In genomic region chr14:10677627-10678026, GRCm38 (mm10) we compare ENCODE assay signal across 13 mouse cellular contexts.
DNase-seq lines count a peak whose midpoint lies in the region; ATAC-seq lines count a peak whose summit lies in the region.
"Had no signal": no experiment of that assay in that cellular context is flagged by ENCODE, and none has a peak within 500 bp of the region (broad histone marks: within the 10 kb centered on the region; RNA-seq: fewer than 3 reads in every experiment).

No protein-coding gene starts in this region.

- H3K9ac ChIP-seq in forebrain, embryonic 14.5 days (ENCODE audit: low read length), result no peak overlapping the region
- no peak overlapping the region for H3K9ac ChIP-seq in forebrain, embryonic 11.5 days (ENCODE audit: low read length)
- H3K9ac ChIP-seq: heart, embryonic 15.5 days; limb, embryonic 12.5 days; neural tube, embryonic 13.5 days had no signal

- peak; percentile 29 for DNase-seq in forebrain, embryonic 14.5 days (ENCODE audit: low spot score)
- DNase-seq in forebrain, embryonic 11.5 days (ENCODE audit: low spot score), result no peak
- peak; percentile 4 for DNase-seq in ovary, postnatal 10 days (ENCODE audit: low spot score)
- no peak for DNase-seq in ovary, adult 18-20 months (ENCODE audit: low spot score)
- peak; percentile 59 for DNase-seq in heart, adult 8-10 months (ENCODE audit: low spot score)
- peak; percentile 21 for DNase-seq in lung, postnatal 25 days (ENCODE audit: low spot score)
- no peak for DNase-seq in retina, embryonic 14.5 days (ENCODE audit: low spot score)
- DNase-seq in kidney, adult 18-20 months, result no peak
- DNase-seq: kidney, postnatal 25 days; thymus, postnatal 4 days had no signal

- no peak overlapping the region for H3K4me2 ChIP-seq in forebrain, embryonic 14.5 days (ENCODE audit: low read length)
- no peak overlapping the region for H3K4me2 ChIP-seq in forebrain, embryonic 11.5 days (ENCODE audit: low read depth, low read length, severe bottlenecking)
- H3K4me2 ChIP-seq: heart, embryonic 15.5 days; limb, embryonic 12.5 days; neural tube, embryonic 13.5 days had no signal

- H3K4me3 ChIP-seq in forebrain, embryonic 14.5 days (ENCODE audit: low read depth, low read length), result no peak overlapping the region
- H3K4me3 ChIP-seq in forebrain, embryonic 11.5 days (ENCODE audit: low read depth, low read length), result no peak overlapping the region
- H3K4me3 ChIP-seq: heart, embryonic 15.5 days; limb, embryonic 12.5 days; neural tube, embryonic 13.5 days had no signal

- ATAC-seq in forebrain, embryonic 14.5 days, result peak; percentile 42; the same call in 1 of the 2 replicates
- ATAC-seq in forebrain, embryonic 11.5 days (replicated peaks; ENCODE audit: low FRiP score), result no peak

- no peaks in the 10 kb centered on the region; the same call in 1 of the 2 replicates for H3K4me1 ChIP-seq in forebrain, embryonic 14.5 days (ENCODE audit: control insufficient read depth, insufficient read depth, low read length)
- no peaks in the 10 kb centered on the region for H3K4me1 ChIP-seq in forebrain, embryonic 11.5 days (replicated peaks; ENCODE audit: control insufficient read depth, insufficient read depth, low read length)
- H3K4me1 ChIP-seq: heart, embryonic 15.5 days; limb, embryonic 12.5 days; neural tube, embryonic 13.5 days had no signal

- no peaks in the 10 kb centered on the region for H3K9me3 ChIP-seq in forebrain, embryonic 14.5 days (replicated peaks; ENCODE audit: control insufficient read depth, low read length)
- H3K9me3 ChIP-seq in forebrain, embryonic 11.5 days (ENCODE audit: control insufficient read depth, low read length), result no peaks in the 10 kb centered on the region
- H3K9me3 ChIP-seq: heart, embryonic 15.5 days; limb, embryonic 12.5 days; neural tube, embryonic 13.5 days had no signal

- H3K27ac ChIP-seq in forebrain, embryonic 14.5 days (ENCODE audit: low read depth, low read length), result no peak overlapping the region
- no peak overlapping the region for H3K27ac ChIP-seq in forebrain, embryonic 11.5 days (ENCODE audit: low read depth, low read length)
- H3K27ac ChIP-seq: heart, embryonic 15.5 days; limb, embryonic 12.5 days; neural tube, embryonic 13.5 days had no signal

- no peaks in the 10 kb centered on the region for H3K36me3 ChIP-seq in forebrain, embryonic 14.5 days (ENCODE audit: control insufficient read depth, insufficient read depth, low read length)
- no peaks in the 10 kb centered on the region for H3K36me3 ChIP-seq in forebrain, embryonic 11.5 days (ENCODE audit: control insufficient read depth, insufficient read depth, low read length)
- H3K36me3 ChIP-seq: heart, embryonic 15.5 days; limb, embryonic 12.5 days; neural tube, embryonic 13.5 days had no signal

- no peaks in the 10 kb centered on the region for H3K27me3 ChIP-seq in forebrain, embryonic 14.5 days (replicated peaks; ENCODE audit: control insufficient read depth, insufficient read depth, low read length)
- H3K27me3 ChIP-seq in forebrain, embryonic 11.5 days (ENCODE audit: control insufficient read depth, insufficient read depth, low read length), result no peaks in the 10 kb centered on the region
- H3K27me3 ChIP-seq: heart, embryonic 15.5 days; limb, embryonic 12.5 days; neural tube, embryonic 13.5 days had no signal

- WGBS in forebrain, embryonic 14.5 days, result 30% methylated on average over 2 of the region's 2 CpGs
- 64% methylated on average over 2 of the region's 2 CpGs for WGBS in forebrain, embryonic 11.5 days

Comparison
In these comparisons a context has a peak if more than half of its experiments do, and no peak if none do; other contexts are left out.
1. DNase-seq: peak in forebrain, embryonic 14.5 days (single experiment), ovary, postnatal 10 days (single experiment), heart, adult 8-10 months (single experiment) and lung, postnatal 25 days (single experiment); none in forebrain, embryonic 11.5 days (single experiment), ovary, adult 18-20 months (single experiment), retina, embryonic 14.5 days (single experiment) and kidney, adult 18-20 months (single experiment).